Mouse (Mus musculus) MEL (cell line): ENCODE measurements around the gene Smpd3. TPM values are rescaled to one million over a fixed set of nuclear protein-coding genes. Genes with fewer than 3 reads are reported as not detected.

Experiments
- DNase-seq: peaks from one replicate; pipeline ENCODE4 v3.0.0; 2011; ENCODE audit warnings: low read depth, low spot score
- H3K27ac ChIP-seq: 2 replicates; pipeline ENCODE4 v1.5.1; 2012; ENCODE audit warnings: low read depth, mild to moderate bottlenecking, control low read depth, low read length, moderate library complexity; ENCODE audit not compliant: control insufficient read depth
- H3K27me3 ChIP-seq, 2 experiments: fragments of 150-350 bp in 1 of 2; sonication (generic) in 1 of 2; 2 replicates each; pipeline ENCODE4 v1.6.1; 2012; ENCODE audit warnings: low read length in 2 of 2, mild to moderate bottlenecking in 2 of 2, improper control_type of control experiment in 1 of 2, moderate library complexity in 1 of 2; ENCODE audit not compliant: insufficient read depth in 2 of 2, control insufficient read depth in 1 of 2
- H3K36me3 ChIP-seq, 2 experiments: 2 replicates each; pipeline ENCODE4 v1.6.1; 2012 to 2014; ENCODE audit warnings: low read length in 2 of 2, improper control_type of control experiment in 1 of 2, inconsistent platforms in 1 of 2, mild to moderate bottlenecking in 1 of 2; ENCODE audit not compliant: insufficient read depth in 2 of 2, control insufficient read depth in 1 of 2
- H3K4me1 ChIP-seq, 2 experiments: fragments of 150-350 bp in 1 of 2; sonication (generic) in 1 of 2; 2 replicates each; pipeline ENCODE4 v1.6.1; 2012; ENCODE audit warnings: low read length in 2 of 2, improper control_type of control experiment in 1 of 2, mild to moderate bottlenecking in 1 of 2; ENCODE audit not compliant: insufficient read depth in 2 of 2, control insufficient read depth in 1 of 2
- H3K4me3 ChIP-seq, 2 experiments: fragments of 150-350 bp in 1 of 2; sonication (generic) in 1 of 2; 2 replicates each; pipeline ENCODE4 v1.5.1; 2012; ENCODE audit warnings: low read depth in 2 of 2, low read length in 2 of 2, mild to moderate bottlenecking in 2 of 2, moderate library complexity in 2 of 2, control low read depth in 1 of 2, improper control_type of control experiment in 1 of 2; ENCODE audit not compliant: control insufficient read depth in 1 of 2, insufficient read depth in 1 of 2
- H3K79me2 ChIP-seq: 2 replicates; pipeline ENCODE4 v1.6.1; 2012; ENCODE audit warnings: mild to moderate bottlenecking, low read length, moderate library complexity; ENCODE audit not compliant: control insufficient read depth, poor library complexity, insufficient read depth
- H3K9ac ChIP-seq: 2 replicates; pipeline ENCODE4 v1.6.1; 2012; ENCODE audit warnings: low read depth, mild to moderate bottlenecking, control low read depth, low read length, moderate library complexity; ENCODE audit not compliant: control insufficient read depth, poor library complexity, severe bottlenecking
- H3K9me3 ChIP-seq: fragments of 150-350 bp; sonication (generic); replicated peaks from 2 replicates; pipeline ENCODE4 v1.6.1; 2012; ENCODE audit warnings: mild to moderate bottlenecking, low read length, improper control_type of control experiment, moderate library complexity; ENCODE audit not compliant: insufficient read depth
- CHD2 ChIP-seq: IDR thresholded peaks from 2 replicates; pipeline ENCODE4 v1.6.1; 2011; ENCODE audit warnings: low read length, improper control_type of control experiment
- E2F4 ChIP-seq: IDR thresholded peaks from 2 replicates; pipeline ENCODE4 v1.6.1; 2011; ENCODE audit warnings: low read depth, low read length, improper control_type of control experiment, borderline replicate concordance
- ELF1 ChIP-seq: IDR thresholded peaks from 2 replicates; pipeline ENCODE4 v1.6.1; 2014; ENCODE audit warnings: low read depth, mild to moderate bottlenecking, inconsistent platforms, low read length, improper control_type of control experiment, moderate library complexity
- ETS1 ChIP-seq: IDR thresholded peaks from 2 replicates; pipeline ENCODE4 v1.6.1; 2012; ENCODE audit warnings: low read depth, mild to moderate bottlenecking, inconsistent platforms, low read length, improper control_type of control experiment, moderate library complexity
- KAT2A ChIP-seq: conservative IDR thresholded peaks from 2 replicates; pipeline ENCODE4 v1.6.1; 2012; ENCODE audit warnings: low read depth, low read length, improper control_type of control experiment, inconsistent platforms
- MYB ChIP-seq: IDR thresholded peaks from 2 replicates; pipeline ENCODE4 v1.6.1; 2011; ENCODE audit warnings: mild to moderate bottlenecking, low read depth, low read length, improper control_type of control experiment
- NRF1 ChIP-seq: IDR thresholded peaks from 2 replicates; pipeline ENCODE4 v1.6.1; 2014; ENCODE audit warnings: low read depth, mild to moderate bottlenecking, inconsistent platforms, low read length, improper control_type of control experiment, moderate library complexity; ENCODE audit not compliant: poor library complexity, insufficient read depth, severe bottlenecking
- POLR2A ChIP-seq, 2 experiments: IDR thresholded peaks; 2 replicates each; pipeline ENCODE4 v1.6.1; 2011 to 2012; ENCODE audit warnings: low read length in 2 of 2, mild to moderate bottlenecking in 2 of 2, control low read depth in 1 of 2, improper control_type of control experiment in 1 of 2, low read depth in 1 of 2, moderate library complexity in 1 of 2; ENCODE audit not compliant: control insufficient read depth in 1 of 2, insufficient read depth in 1 of 2, poor library complexity in 1 of 2
- RCOR1 ChIP-seq: IDR thresholded peaks from 2 replicates; pipeline ENCODE4 v1.6.1; 2012; ENCODE audit warnings: low read depth, mild to moderate bottlenecking, inconsistent platforms, low read length, improper control_type of control experiment
- SMC3 ChIP-seq: IDR thresholded peaks from 2 replicates; pipeline ENCODE4 v1.6.1; 2011; ENCODE audit warnings: low read depth, low read length, improper control_type of control experiment
- TAL1 ChIP-seq: IDR thresholded peaks from 2 replicates; pipeline ENCODE4 v1.6.1; 2012; ENCODE audit warnings: mild to moderate bottlenecking, inconsistent platforms, low read length, moderate library complexity, mixed read lengths
- TBP ChIP-seq: IDR thresholded peaks from 2 replicates; pipeline ENCODE4 v1.8.0; 2011; ENCODE audit warnings: low read depth, low read length, improper control_type of control experiment
- UBTF ChIP-seq: IDR thresholded peaks from 2 replicates; pipeline ENCODE4 v1.6.1; 2012; ENCODE audit warnings: low read depth, mild to moderate bottlenecking, inconsistent platforms, low read length, improper control_type of control experiment, moderate library complexity, borderline replicate concordance; ENCODE audit not compliant: insufficient read depth
- USF1 ChIP-seq: IDR thresholded peaks from 2 replicates; pipeline ENCODE4 v1.6.1; 2014; ENCODE audit warnings: low read depth, mild to moderate bottlenecking, inconsistent platforms, low read length, improper control_type of control experiment, moderate library complexity
- ZC3H11A ChIP-seq: IDR thresholded peaks from 2 replicates; pipeline ENCODE4 v1.6.1; 2012; ENCODE audit warnings: low read depth, mild to moderate bottlenecking, inconsistent platforms, low read length, improper control_type of control experiment
- ZKSCAN1 ChIP-seq: IDR thresholded peaks from 2 replicates; pipeline ENCODE4 v1.6.1; 2012; ENCODE audit warnings: low read depth, mild to moderate bottlenecking, inconsistent platforms, low read length, improper control_type of control experiment, moderate library complexity
- ZMIZ1 ChIP-seq: IDR thresholded peaks from 2 replicates; pipeline ENCODE4 v1.6.1; 2012; ENCODE audit warnings: low read depth, mild to moderate bottlenecking, inconsistent platforms, low read length, improper control_type of control experiment, moderate library complexity
- ZNF384 ChIP-seq: IDR thresholded peaks from 2 replicates; pipeline ENCODE4 v1.6.1; 2012; ENCODE audit warnings: low read depth, mild to moderate bottlenecking, inconsistent platforms, low read length, improper control_type of control experiment
- polyA plus RNA-seq, 2 experiments: library from polyadenylated mRNA; stranded (reverse) in 1 of 2; unstranded in 1 of 2; fragments of >175 nt in 1 of 2; fragments of >200 nt in 1 of 2; gene quantifications; 2 replicates each; pipeline versions ENCODE4 v1.2.1 to v1.2.4; 2012; ENCODE audit warnings: low replicate concordance in 2 of 2, low read depth in 1 of 2; ENCODE audit not compliant: insufficient read length in 2 of 2, insufficient read depth in 1 of 2, missing spikeins in 1 of 2
- total RNA-seq: library from RNA; depleted of rRNA; stranded (reverse); fragments of 300-350 nt; gene quantifications from 2 replicates; pipeline ENCODE4 v1.2.3, GENCODE M21; 2012

The Smpd3 gene
- total and polyA plus RNA-seq, 3 experiments: 0.04 to 0.08 TPM; not detected in 1

DNA sequence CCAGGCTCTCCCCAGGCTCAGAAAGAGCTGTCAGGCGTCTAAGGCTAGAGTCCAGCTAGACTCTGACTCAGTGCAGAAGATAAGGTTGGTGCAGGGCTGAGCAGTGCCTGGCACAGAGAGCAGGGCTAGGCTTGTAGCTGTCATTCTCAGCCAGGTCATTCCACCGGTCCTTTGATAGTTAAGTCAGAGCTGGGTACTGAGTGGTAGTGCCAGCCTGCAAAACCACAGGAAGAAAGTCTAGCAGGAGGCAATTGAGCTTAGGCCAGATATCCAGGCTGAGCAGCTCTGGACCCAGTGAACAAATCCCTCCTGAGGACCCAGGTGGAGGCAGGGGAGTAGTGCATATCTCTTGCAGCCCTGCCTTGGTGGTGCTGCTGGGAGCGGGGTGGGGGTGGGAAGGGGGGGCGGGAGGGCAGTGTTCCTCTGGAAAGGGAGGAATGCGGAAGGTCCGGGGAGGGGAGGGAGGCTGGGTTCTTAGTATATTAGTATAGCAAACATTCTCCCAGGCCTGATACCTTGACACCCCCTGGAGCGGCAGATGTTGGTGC lies 40.8 kb upstream of the Smpd3 start:
- peaks cover 11 to 17% of the 10 kb centered on the region in 2 experiments for H3K27me3 ChIP-seq
- no peak overlapping the region for H3K27ac ChIP-seq
- no peak for DNase-seq
- no peaks in the 10 kb centered on the region for H3K4me1 ChIP-seq
- no peaks in the 10 kb centered on the region for H3K9me3 ChIP-seq
- no peak overlapping the region for H3K4me3 ChIP-seq
- TF ChIP-seq RCOR1 (no peak), E2F4 (no peak), SMC3 (no peak), MYB (no peak), TAL1 (no peak), ZNF384 (no peak), NRF1 (no peak)
- TF ChIP-seq, all 39 proteins: peak for 0
- Histone ChIP-seq H3K79me2 (no peaks in the 10 kb centered on the region), H3K36me3 (no peaks in the 10 kb centered on the region), H3K9ac (no peak overlapping the region)

- no peak for TF ChIP-seq UBTF
- TF ChIP-seq POLR2A (IDR thresholded peaks at IDR 0.05; ENCODE audit: control insufficient read depth in 1 of 2, insufficient read depth in 1 of 2, low read depth in 1 of 2, low read length in 2 of 2, poor library complexity in 1 of 2): no peak
- TF ChIP-seq ETS1: no peak
- no peak for TF ChIP-seq CHD2
- no peak for TF ChIP-seq ZKSCAN1
- TF ChIP-seq MYB: no peak
- TF ChIP-seq ELF1: no peak
- TF ChIP-seq ZC3H11A: no peak
- no peak for TF ChIP-seq KAT2A
- TF ChIP-seq USF1: no peak
- no peak for TF ChIP-seq NRF1
- TF ChIP-seq TBP: no peak
- no peak for TF ChIP-seq ZMIZ1
- no peak for TF ChIP-seq RCOR1
- TF ChIP-seq, all 39 proteins: peak for 0
Observed at GRCm38 (mm10) chr8:106376862-106377261, 39.1 kb upstream of the Smpd3 start.

More at GRCm38 (mm10) chr8:106376862-106377261, 39.1 kb upstream of the Smpd3 start:
- no peak for DNase-seq
- Histone ChIP-seq H3K4me1 (no peaks in the 10 kb centered on the region), H3K79me2 (no peaks in the 10 kb centered on the region), H3K27ac (no peak overlapping the region), H3K4me3 (no peak overlapping the region), H3K9ac (no peak overlapping the region), H3K36me3 (no peaks in the 10 kb centered on the region), H3K27me3 (peaks cover 7 to 9% of the 10 kb centered on the region in 2 experiments), H3K9me3 (no peaks in the 10 kb centered on the region)
